Mouse (Mus musculus): ENCODE results near the gene Gm20388.

- TF ChIP-seq CTCF (IDR thresholded peaks at IDR 0.05; ENCODE audit: low read depth) (no peak), EP300 (IDR thresholded peaks at IDR 0.05; ENCODE audit: low read depth) (no peak)
Observed at GRCm38 (mm10) chr8:123420525-123421281, 3510.1 kb downstream of the Gm20388 start.
